Mouse (Mus musculus): ENCODE results near the gene Mark1. TPM values are rescaled to one million over a fixed set of nuclear protein-coding genes. Genes with fewer than 3 reads are reported as not detected.
A peak's percentile ranks its signal among the peaks of the same experiment; 100 is the strongest.

Gene Mark1
- polyA plus RNA-seq, 1 experiment from 2014 or later = 2.2 TPM

GRCm38 (mm10) chr1:184862636-184863035 lies 136.7 kb downstream of the Mark1 start:
- no peak overlapping the region for H3K9ac ChIP-seq (ENCODE audit: low read depth, low read length)
- H3K4me1 ChIP-seq (ENCODE audit: control insufficient read depth, insufficient read depth, low read length) = no peaks in the 10 kb centered on the region
- no peak overlapping the region for H3K4me2 ChIP-seq
- no peak overlapping the region for H3K4me3 ChIP-seq (ENCODE audit: low read depth, low read length)
- H3K9me3 ChIP-seq (replicated peaks; ENCODE audit: control insufficient read depth, low read length) = no peaks in the 10 kb centered on the region
- no peaks in the 10 kb centered on the region for H3K36me3 ChIP-seq (ENCODE audit: control insufficient read depth, insufficient read depth, low read length)
- no peak for ATAC-seq (replicated peaks; ENCODE audit: insufficient number of reproducible peaks, low FRiP score, low TSS enrichment)
- H3K27me3 ChIP-seq (ENCODE audit: control insufficient read depth, insufficient read depth, low read length) = no peaks in the 10 kb centered on the region
- 90% methylated on average over 6 of the region's 6 CpGs for WGBS (ENCODE audit: insufficient replicate concordance)
- H3K27ac ChIP-seq (ENCODE audit: low read depth, low read length) = no peak overlapping the region

GRCm38 (mm10) chr1:184861551-184861950 lies 137.8 kb downstream of the Mark1 start:
- Histone ChIP-seq H3K9ac (ENCODE audit: low read depth, low read length) (no peak overlapping the region), H3K4me2 (no peak overlapping the region), H3K4me1 (ENCODE audit: control insufficient read depth, insufficient read depth, low read length) (no peaks in the 10 kb centered on the region), H3K27me3 (ENCODE audit: control insufficient read depth, insufficient read depth, low read length) (no peaks in the 10 kb centered on the region), H3K36me3 (ENCODE audit: control insufficient read depth, insufficient read depth, low read length) (no peaks in the 10 kb centered on the region), H3K9me3 (replicated peaks; ENCODE audit: control insufficient read depth, low read length) (no peaks in the 10 kb centered on the region), H3K27ac (ENCODE audit: low read depth, low read length) (no peak overlapping the region), H3K4me3 (ENCODE audit: low read depth, low read length) (no peak overlapping the region)
- WGBS (ENCODE audit: insufficient replicate concordance) = 38% methylated on average over 2 of the region's 2 CpGs
- no peak for ATAC-seq (replicated peaks; ENCODE audit: insufficient number of reproducible peaks, low FRiP score, low TSS enrichment)

- WGBS (ENCODE audit: insufficient replicate concordance) = 43% methylated on average over 3 of the region's 3 CpGs
- Histone ChIP-seq H3K9me3 (replicated peaks; ENCODE audit: control insufficient read depth, low read length) (no peaks in the 10 kb centered on the region), H3K27me3 (ENCODE audit: control insufficient read depth, insufficient read depth, low read length) (no peaks in the 10 kb centered on the region), H3K4me2 (no peak overlapping the region), H3K4me3 (ENCODE audit: low read depth, low read length) (no peak overlapping the region), H3K36me3 (ENCODE audit: control insufficient read depth, insufficient read depth, low read length) (no peaks in the 10 kb centered on the region), H3K9ac (ENCODE audit: low read depth, low read length) (no peak overlapping the region), H3K27ac (ENCODE audit: low read depth, low read length) (peak overlapping the region; percentile 3; the same call in 1 of the 2 replicates), H3K4me1 (ENCODE audit: control insufficient read depth, insufficient read depth, low read length) (no peaks in the 10 kb centered on the region)
- ATAC-seq (replicated peaks; ENCODE audit: insufficient number of reproducible peaks, low FRiP score, low TSS enrichment) = no peak; the same call in 1 of the 2 replicates
Measured at GRCm38 (mm10) chr1:184860276-184860675, 139.1 kb downstream of the Mark1 start.

GRCm38 (mm10) chr1:184858253-184858652 lies 141.1 kb downstream of the Mark1 start:
- no peak overlapping the region for H3K4me2 ChIP-seq
- ATAC-seq (replicated peaks; ENCODE audit: insufficient number of reproducible peaks, low FRiP score, low TSS enrichment) = no peak
- no peaks in the 10 kb centered on the region for H3K27me3 ChIP-seq (ENCODE audit: control insufficient read depth, insufficient read depth, low read length)
- no peak overlapping the region for H3K4me3 ChIP-seq (ENCODE audit: low read depth, low read length)
- no peak overlapping the region for H3K27ac ChIP-seq (ENCODE audit: low read depth, low read length)
- no peaks in the 10 kb centered on the region for H3K36me3 ChIP-seq (ENCODE audit: control insufficient read depth, insufficient read depth, low read length)
- H3K9ac ChIP-seq (ENCODE audit: low read depth, low read length) = no peak overlapping the region
- no peaks in the 10 kb centered on the region for H3K4me1 ChIP-seq (ENCODE audit: control insufficient read depth, insufficient read depth, low read length)
- 85% methylated on average over 1 of the region's 1 CpGs for WGBS (ENCODE audit: insufficient replicate concordance)
- no peaks in the 10 kb centered on the region for H3K9me3 ChIP-seq (replicated peaks; ENCODE audit: control insufficient read depth, low read length)

GRCm38 (mm10) chr1:184857216-184857615 lies 142.2 kb downstream of the Mark1 start:
- H3K9me3 ChIP-seq (replicated peaks; ENCODE audit: control insufficient read depth, low read length) = no peaks in the 10 kb centered on the region
- WGBS (ENCODE audit: insufficient replicate concordance) = 83% methylated on average over 9 of the region's 9 CpGs
- no peaks in the 10 kb centered on the region for H3K36me3 ChIP-seq (ENCODE audit: control insufficient read depth, insufficient read depth, low read length)
- ATAC-seq (replicated peaks; ENCODE audit: insufficient number of reproducible peaks, low FRiP score, low TSS enrichment) = no peak
- no peak overlapping the region for H3K27ac ChIP-seq (ENCODE audit: low read depth, low read length)
- H3K27me3 ChIP-seq (ENCODE audit: control insufficient read depth, insufficient read depth, low read length) = no peaks in the 10 kb centered on the region
- H3K4me1 ChIP-seq (ENCODE audit: control insufficient read depth, insufficient read depth, low read length) = no peaks in the 10 kb centered on the region
- H3K4me2 ChIP-seq = no peak overlapping the region
- no peak overlapping the region for H3K4me3 ChIP-seq (ENCODE audit: low read depth, low read length)
- no peak overlapping the region for H3K9ac ChIP-seq (ENCODE audit: low read depth, low read length)

- ATAC-seq (replicated peaks; ENCODE audit: insufficient number of reproducible peaks, low FRiP score, low TSS enrichment) = no peak
- Histone ChIP-seq H3K4me1 (ENCODE audit: control insufficient read depth, insufficient read depth, low read length) (peaks cover 3% of the 10 kb centered on the region; the same call in 1 of the 2 replicates), H3K27ac (ENCODE audit: low read depth, low read length) (peak overlapping the region; percentile 30; the same call in 1 of the 2 replicates), H3K9ac (ENCODE audit: low read depth, low read length) (peak overlapping the region; percentile 4; the same call in 1 of the 2 replicates), H3K4me3 (ENCODE audit: low read depth, low read length) (no peak overlapping the region), H3K4me2 (peak overlapping the region; percentile 48), H3K27me3 (ENCODE audit: control insufficient read depth, insufficient read depth, low read length) (0 out of 2 replicates have a peak, but pooled peaks cover 3% of the 10 kb centered on the region), H3K9me3 (replicated peaks; ENCODE audit: control insufficient read depth, low read length) (no peaks in the 10 kb centered on the region), H3K36me3 (ENCODE audit: control insufficient read depth, insufficient read depth, low read length) (no peaks in the 10 kb centered on the region)
- 59% methylated on average over 3 of the region's 3 CpGs for WGBS (ENCODE audit: insufficient replicate concordance)
Measured at GRCm38 (mm10) chr1:184853922-184854321, 145.4 kb downstream of the Mark1 start.

GRCm38 (mm10) chr1:184853339-184853738 lies 146.0 kb downstream of the Mark1 start:
- Histone ChIP-seq H3K27ac (ENCODE audit: low read depth, low read length) (peak overlapping the region; percentile 30), H3K27me3 (ENCODE audit: control insufficient read depth, insufficient read depth, low read length) (peaks cover 6% of the 10 kb centered on the region; the same call in 1 of the 2 replicates), H3K4me3 (ENCODE audit: low read depth, low read length) (peak overlapping the region; percentile 13; the same call in 1 of the 2 replicates), H3K9ac (ENCODE audit: low read depth, low read length) (peak overlapping the region; percentile 4; the same call in 1 of the 2 replicates), H3K9me3 (replicated peaks; ENCODE audit: control insufficient read depth, low read length) (no peaks in the 10 kb centered on the region), H3K4me2 (peak overlapping the region; percentile 48), H3K36me3 (ENCODE audit: control insufficient read depth, insufficient read depth, low read length) (no peaks in the 10 kb centered on the region), H3K4me1 (ENCODE audit: control insufficient read depth, insufficient read depth, low read length) (peaks cover 3% of the 10 kb centered on the region; the same call in 1 of the 2 replicates)
- ATAC-seq (replicated peaks; ENCODE audit: insufficient number of reproducible peaks, low FRiP score, low TSS enrichment) = peak; percentile 61
- 19% methylated on average over 5 of the region's 5 CpGs for WGBS (ENCODE audit: insufficient replicate concordance)

- Histone ChIP-seq H3K4me2 (peak overlapping the region; percentile 61), H3K27me3 (ENCODE audit: control insufficient read depth, insufficient read depth, low read length) (peaks cover 12% of the 10 kb centered on the region; the same call in 1 of the 2 replicates), H3K9me3 (replicated peaks; ENCODE audit: control insufficient read depth, low read length) (no peaks in the 10 kb centered on the region), H3K27ac (ENCODE audit: low read depth, low read length) (peak overlapping the region; percentile 43), H3K36me3 (ENCODE audit: control insufficient read depth, insufficient read depth, low read length) (no peaks in the 10 kb centered on the region), H3K4me3 (ENCODE audit: low read depth, low read length) (peak overlapping the region; percentile 15; the same call in 1 of the 2 replicates), H3K4me1 (ENCODE audit: control insufficient read depth, insufficient read depth, low read length) (peaks cover 3% of the 10 kb centered on the region; the same call in 1 of the 2 replicates), H3K9ac (ENCODE audit: low read depth, low read length) (0 out of 2 replicates have a peak overlapping the region, but pooled peaks have one; percentile 11)
- ATAC-seq (replicated peaks; ENCODE audit: insufficient number of reproducible peaks, low FRiP score, low TSS enrichment) = peak; percentile 83
- 14% methylated on average over 31 of the region's 31 CpGs for WGBS (ENCODE audit: insufficient replicate concordance)
Measured at GRCm38 (mm10) chr1:184851741-184852618, 147.4 kb downstream of the Mark1 start.
